Mouse (Mus musculus) layer of hippocampus, adult 6 months (tissue): ENCODE results near the gene Cyp1b1. TPM values are rescaled to one million over a fixed set of nuclear protein-coding genes. Genes with fewer than 3 reads are reported as not detected.

Experiments used
- long read RNA-seq, 2 experiments: library from polyadenylated mRNA; unstranded; transcript quantifications; one replicate each; pipeline ENCODE4 v2.0.0; 2019 to 2020
- polyA plus RNA-seq: library from polyadenylated mRNA; unstranded; fragments of <200 nt; fragmentation: Nextera tagmentation; gene quantifications from 2 replicates; pipeline ENCODE4 v1.2.3, GENCODE M21; 2021

Cyp1b1 gene
- 1.3 and 1.5 TPM in 2 replicates for polyA plus RNA-seq
- long read RNA-seq, experiment 1, full-length matches to known transcripts, result 2 of 4 reads
- long read RNA-seq, experiment 1, partial matches to known transcripts, result 0 of 4 reads
- long read RNA-seq, experiment 1, other reads (novel, unspliced or antisense), result 2 of 4 reads
- long read RNA-seq, experiment 2, full-length matches to known transcripts, result 1 of 5 reads
- long read RNA-seq, experiment 2, partial matches to known transcripts, result 2 of 5 reads
- long read RNA-seq, experiment 2, other reads (novel, unspliced or antisense), result 2 of 5 reads

GRCm38 (mm10) chr17:79714931-79715637, at the start of gene Cyp1b1:
Gene Cyp1b1, minus strand, starts transcription at chr17:79715061.

Other genes with a start within 250 kb of the Cyp1b1 start
- gene Rmdn2, start 103.2 kb downstream of the Cyp1b1 start, polyA plus RNA-seq, result 5.7 and 6.8 TPM in 2 replicates
- gene Atl2, start 181.1 kb upstream of the Cyp1b1 start, polyA plus RNA-seq, result 13.9 and 16.1 TPM in 2 replicates